Mouse (Mus musculus): ENCODE measurements around the gene Gpr89.

The Gpr89 gene

GRCm38 (mm10) chr3:96823701-96824100 lies 81.4 kb downstream of the Gpr89 start:
- no peak for DNase-seq (ENCODE audit: low spot score in 2 of 2)

GRCm38 (mm10) chr3:96821581-96821980 lies 83.6 kb downstream of the Gpr89 start:
- no peak for DNase-seq (ENCODE audit: low spot score in 2 of 2)

- DNase-seq (ENCODE audit: low spot score in 2 of 2) = no peak
Observed at GRCm38 (mm10) chr3:96820116-96820915, 84.8 kb downstream of the Gpr89 start.

All from frontal cortex, postnatal 10 days (tissue).